Mouse (Mus musculus): ENCODE measurements at regions not wholly inside any gene's neighbourhood (a gene's known extent, or its start where the extent isn't known, plus 50 kb on each side); places are given as distances from the start of the nearest gene placed in this dataset.
A peak's percentile ranks its signal among the peaks of the same experiment; 100 is the strongest.

- DNase-seq, result no peak
Measured at GRCm38 (mm10) chr4:54460596-54460995, 484.3 kb upstream of the Zfp462 start.

- DNase-seq, result no peak
Measured at GRCm38 (mm10) chr4:54469176-54469575, 475.7 kb upstream of the Zfp462 start.

- DNase-seq, result peak; percentile 79
Measured at GRCm38 (mm10) chr4:54470022-54471008, 474.5 kb upstream of the Zfp462 start.

DNA sequence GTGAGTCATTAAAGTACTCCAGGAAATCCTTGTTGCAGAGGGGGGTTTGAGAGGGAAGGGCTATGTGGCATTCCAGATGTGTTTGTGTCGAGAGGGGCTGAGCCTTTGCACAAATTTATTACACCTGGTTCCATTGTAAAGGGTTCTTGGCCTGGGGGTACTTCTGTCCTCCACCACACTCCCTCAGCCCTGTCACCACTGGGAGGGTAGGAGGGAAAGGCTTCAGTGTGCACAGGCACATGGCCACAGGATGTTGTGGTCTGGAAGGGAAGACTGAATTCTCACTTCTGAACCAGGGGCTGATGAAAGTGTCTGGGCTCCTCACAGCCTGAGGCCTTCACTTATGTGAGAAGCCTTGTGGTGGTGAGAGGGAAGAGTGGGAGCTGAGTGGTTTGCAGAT, 473.8 kb upstream of the Zfp462 start:
- DNase-seq, result no peak

DNA sequence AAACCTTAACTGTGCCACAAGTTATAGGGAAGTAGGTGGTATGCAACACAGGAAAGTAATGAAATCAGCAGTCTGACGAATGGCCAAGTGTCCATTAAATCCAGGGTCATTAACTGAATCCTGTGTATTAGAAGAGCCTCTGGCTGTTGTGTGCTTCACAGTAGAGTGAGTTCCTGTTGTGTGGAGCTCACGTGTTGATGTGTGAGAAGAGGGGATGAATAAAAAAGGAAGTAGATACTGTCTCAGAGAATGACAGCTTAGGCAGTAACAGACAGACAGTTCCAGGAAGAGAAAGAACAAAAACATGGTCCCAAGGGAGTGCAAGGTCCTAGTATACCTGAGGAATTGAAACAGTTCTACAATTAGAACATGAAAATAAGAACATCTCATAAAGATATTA, 463.1 kb upstream of the Zfp462 start:
- DNase-seq, result no peak

DNA sequence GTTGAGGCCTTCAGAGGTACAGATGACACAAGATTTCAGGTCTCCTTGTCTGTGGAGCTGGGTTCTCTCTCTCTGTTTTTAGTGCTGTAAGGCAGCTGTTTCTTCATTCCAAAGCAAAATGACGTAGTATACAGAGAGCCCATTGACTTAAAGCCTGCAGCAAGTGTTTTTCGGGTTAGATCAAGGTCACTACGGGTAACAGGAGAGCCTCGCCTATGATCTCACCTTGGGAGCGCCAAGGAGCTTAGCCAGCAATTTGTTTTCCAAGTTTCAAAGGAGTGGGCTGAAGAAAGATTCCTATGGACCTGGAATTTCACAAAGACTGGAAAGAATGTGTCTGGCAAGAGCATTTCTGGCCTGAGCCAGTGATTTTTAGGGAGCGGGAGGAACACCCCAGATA, 451.8 kb upstream of the Zfp462 start:
- no peak for DNase-seq

DNA sequence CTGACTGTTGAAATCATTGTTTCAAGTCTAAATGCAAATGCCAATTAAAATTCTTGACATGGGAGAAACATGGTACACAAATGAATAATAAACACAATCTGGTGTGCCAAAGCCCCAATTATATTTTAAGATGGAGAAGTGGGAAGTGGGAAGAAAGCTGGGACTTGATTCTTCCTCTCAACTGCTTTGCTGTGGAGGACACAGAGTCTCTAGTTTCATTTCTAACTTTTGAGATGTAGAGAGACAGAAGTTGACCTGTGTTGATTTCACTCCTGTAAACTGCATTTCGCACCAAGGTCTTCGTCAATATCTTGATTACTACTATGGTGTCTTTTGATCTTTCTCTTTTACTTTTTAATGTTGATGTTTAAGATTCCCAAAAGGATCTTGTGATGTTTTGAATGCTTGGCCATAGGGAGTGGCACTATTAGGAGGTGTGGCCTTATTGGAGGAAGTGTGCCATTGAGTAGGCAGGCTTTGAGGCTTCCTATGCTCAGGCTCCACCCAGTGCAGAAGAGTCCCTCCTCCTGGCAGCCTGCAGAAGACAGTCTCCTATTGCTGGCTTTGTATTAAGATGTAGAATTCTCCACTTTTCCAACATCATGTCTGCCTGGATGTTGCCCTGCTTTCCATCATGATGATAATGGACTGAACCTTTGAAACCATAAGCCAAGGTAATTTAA, 447.4 kb upstream of the Zfp462 start:
- DNase-seq, result no peak

GRCm38 (mm10) chr4:54515934-54516333, 428.9 kb upstream of the Zfp462 start:
- no peak for DNase-seq

- no peak for DNase-seq
Measured at GRCm38 (mm10) chr4:54523283-54523682, 421.6 kb upstream of the Zfp462 start.

GRCm38 (mm10) chr4:54526003-54526586, 418.8 kb upstream of the Zfp462 start:
- DNase-seq, result no peak

GRCm38 (mm10) chr4:54527660-54528059, 417.2 kb upstream of the Zfp462 start:
- DNase-seq, result no peak

DNA sequence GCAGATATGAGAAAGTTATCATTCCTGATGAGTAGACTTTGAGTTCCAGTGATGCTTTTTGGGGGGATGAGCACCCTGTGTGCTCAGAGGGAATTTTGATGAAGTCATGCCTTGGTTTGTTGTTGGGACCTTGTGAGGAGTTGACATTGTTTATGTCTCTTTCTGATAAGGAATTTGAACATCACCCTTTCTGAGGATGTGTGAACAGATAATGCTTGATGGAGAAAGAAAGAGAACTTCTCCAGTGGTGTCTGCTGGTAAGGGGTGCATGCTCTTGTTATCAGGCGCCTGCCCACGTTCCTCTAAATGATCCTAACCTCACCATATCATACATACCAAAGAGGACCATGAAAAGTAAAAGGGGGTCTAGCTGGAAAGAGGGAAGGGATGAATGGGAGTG, 413.1 kb upstream of the Zfp462 start:
- no peak for DNase-seq

DNA sequence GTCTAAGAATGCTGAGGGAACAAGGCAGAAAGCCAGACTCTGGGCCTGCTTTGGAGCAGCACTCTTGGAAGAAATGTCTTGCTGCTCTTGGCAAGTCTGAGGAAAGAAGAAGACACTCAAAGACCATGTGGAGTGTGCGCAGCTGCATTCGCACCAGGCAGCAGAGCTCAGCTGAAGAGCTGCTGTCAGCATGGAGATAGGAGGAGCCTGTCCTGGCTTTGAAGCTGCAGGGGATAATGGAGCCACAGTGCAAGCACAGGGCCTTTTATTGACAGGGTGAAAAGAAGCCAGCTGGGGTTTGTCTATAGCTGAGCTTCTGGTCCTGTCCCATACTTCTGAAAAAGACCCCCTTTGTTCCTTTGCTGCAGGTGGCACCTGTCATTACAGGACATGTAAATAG, 411.0 kb upstream of the Zfp462 start:
- DNase-seq, result peak; percentile 16

GRCm38 (mm10) chr4:54552864-54553618, 391.8 kb upstream of the Zfp462 start:
- DNase-seq, result no peak

DNA sequence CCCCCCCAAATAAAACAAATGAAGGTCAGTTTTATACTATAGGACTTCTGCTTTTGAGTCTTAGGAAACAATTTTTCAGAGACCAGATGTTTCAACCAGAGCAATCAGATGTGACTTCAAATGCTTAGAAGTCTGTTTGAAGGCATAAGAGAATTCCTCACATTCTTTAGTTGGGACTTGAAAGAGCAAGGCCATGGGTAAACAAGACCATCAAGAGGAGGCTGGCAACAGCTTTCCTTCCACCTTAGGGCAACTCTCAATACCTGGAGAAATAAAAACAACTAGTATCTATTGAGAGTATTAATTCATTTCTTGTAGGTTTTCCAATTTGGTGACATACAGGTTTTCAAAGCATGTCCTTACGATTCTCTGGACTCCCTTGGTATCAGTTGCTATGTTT, 381.8 kb upstream of the Zfp462 start:
- no peak for DNase-seq

GRCm38 (mm10) chr4:54573185-54573584, 371.7 kb upstream of the Zfp462 start:
- no peak for DNase-seq

GRCm38 (mm10) chr4:54587197-54587596, 357.7 kb upstream of the Zfp462 start:
- DNase-seq, result no peak

- DNase-seq, result no peak
Measured at GRCm38 (mm10) chr4:54588704-54589103, 356.1 kb upstream of the Zfp462 start.

GRCm38 (mm10) chr4:54601671-54602512, 343.0 kb upstream of the Zfp462 start:
- no peak for DNase-seq

- no peak for DNase-seq
Measured at GRCm38 (mm10) chr4:54602513-54603205, 342.2 kb upstream of the Zfp462 start.

DNA sequence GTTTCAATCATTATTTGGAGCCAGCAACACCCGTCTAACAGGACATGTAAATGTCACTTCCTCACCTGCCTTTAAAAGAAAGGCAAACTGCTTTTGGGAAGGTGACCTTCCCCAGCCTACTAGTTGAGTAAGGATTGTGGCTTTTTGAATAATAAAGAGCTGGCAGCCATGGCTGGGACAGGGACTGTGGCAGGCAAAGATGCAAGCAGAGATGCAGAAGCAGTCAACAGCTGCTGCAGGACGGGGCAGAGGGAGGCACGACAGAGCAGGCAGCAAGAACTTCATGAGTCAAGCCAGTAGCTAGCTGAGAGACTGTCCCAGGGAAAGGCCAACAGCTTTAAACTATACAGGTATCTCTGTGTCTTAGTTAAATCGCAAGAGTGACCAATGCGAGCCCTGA, 334.7 kb upstream of the Zfp462 start:
- no peak for DNase-seq

All from right cerebral cortex, postnatal 4 days (tissue).